Mouse (Mus musculus) small intestine, adult 2 months (tissue): ENCODE data around the gene Mns1.

Experiments
- CTCF ChIP-seq: fragments of 200-500 bp; IDR thresholded peaks from 2 replicates; pipeline ENCODE4 v1.5.1; 2012; ENCODE audit warnings: low read depth, mild to moderate bottlenecking, control low read depth, inconsistent platforms, low read length, moderate library complexity, mixed read lengths; ENCODE audit not compliant: insufficient replicate concordance, insufficient read length; ENCODE audit errors: extremely low read depth
- POLR2A ChIP-seq: fragments of 200-500 bp; IDR thresholded peaks from 2 replicates; pipeline ENCODE4 v1.6.1; 2012; ENCODE audit warnings: low read depth, mild to moderate bottlenecking, control low read depth, inconsistent platforms, low read length, moderate library complexity

DNA sequence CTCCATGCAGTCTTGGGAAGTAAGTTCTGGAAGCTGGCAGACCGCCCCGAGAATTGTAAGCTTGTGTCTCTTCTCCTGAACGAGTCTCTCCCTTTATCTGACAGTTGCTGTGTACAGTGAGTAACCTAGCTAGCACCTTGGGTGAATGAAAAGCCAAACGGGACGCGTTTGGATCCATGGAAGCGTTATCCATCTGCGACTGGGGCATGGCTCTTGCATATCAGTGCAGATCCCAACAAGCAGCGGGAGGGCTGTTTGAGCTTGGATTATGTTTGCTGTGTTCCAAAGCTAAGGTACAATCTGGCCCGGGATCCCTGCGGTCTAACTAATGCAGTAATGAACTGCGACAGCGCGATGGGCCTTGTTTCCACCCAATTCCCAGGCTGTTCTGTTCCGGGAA is 44.6 kb upstream of the Mns1 start:
- TF ChIP-seq POLR2A (no peak), CTCF (no peak)
